Mouse (Mus musculus) A20 (cell line): Measurements from ENCODE around the gene Alox12b.

Experiments used
- DNase-seq: peaks from one replicate; pipeline ENCODE4 v3.0.0-alpha.2; 2011; ENCODE audit warnings: low read depth, low spot score

Gene Alox12b

DNA sequence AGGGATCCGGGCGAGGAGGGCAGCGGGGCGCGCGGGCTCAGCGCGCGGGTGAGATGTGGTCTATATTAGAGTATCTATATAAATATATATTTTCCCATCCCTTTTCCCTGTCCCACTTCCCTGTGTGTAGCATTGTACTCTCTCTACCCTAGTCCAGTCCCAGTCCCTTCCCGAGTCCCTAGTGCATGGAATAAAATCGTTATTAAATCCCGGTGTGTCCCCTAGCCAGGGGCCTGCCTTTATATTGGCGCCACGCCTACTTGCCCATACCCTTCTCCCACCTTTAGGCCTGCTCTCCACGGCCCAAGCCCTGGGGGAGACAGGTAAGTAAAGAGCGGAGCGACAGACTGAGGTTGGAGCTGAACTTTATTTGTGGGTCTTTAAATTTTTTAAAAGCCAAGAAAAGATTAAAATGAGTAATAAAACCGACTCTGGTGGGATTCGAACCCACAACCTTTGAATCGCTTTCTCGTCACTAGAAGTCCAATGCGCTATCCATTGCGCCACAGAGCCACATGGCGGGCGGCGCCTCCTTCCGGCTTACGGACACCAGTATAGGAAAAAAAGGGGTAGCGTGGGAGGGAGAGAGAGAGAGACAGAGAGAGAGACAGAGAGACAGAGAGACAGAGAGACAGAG lies 33.6 kb upstream of the Alox12b start:
- peak; percentile 97 for DNase-seq

DNA sequence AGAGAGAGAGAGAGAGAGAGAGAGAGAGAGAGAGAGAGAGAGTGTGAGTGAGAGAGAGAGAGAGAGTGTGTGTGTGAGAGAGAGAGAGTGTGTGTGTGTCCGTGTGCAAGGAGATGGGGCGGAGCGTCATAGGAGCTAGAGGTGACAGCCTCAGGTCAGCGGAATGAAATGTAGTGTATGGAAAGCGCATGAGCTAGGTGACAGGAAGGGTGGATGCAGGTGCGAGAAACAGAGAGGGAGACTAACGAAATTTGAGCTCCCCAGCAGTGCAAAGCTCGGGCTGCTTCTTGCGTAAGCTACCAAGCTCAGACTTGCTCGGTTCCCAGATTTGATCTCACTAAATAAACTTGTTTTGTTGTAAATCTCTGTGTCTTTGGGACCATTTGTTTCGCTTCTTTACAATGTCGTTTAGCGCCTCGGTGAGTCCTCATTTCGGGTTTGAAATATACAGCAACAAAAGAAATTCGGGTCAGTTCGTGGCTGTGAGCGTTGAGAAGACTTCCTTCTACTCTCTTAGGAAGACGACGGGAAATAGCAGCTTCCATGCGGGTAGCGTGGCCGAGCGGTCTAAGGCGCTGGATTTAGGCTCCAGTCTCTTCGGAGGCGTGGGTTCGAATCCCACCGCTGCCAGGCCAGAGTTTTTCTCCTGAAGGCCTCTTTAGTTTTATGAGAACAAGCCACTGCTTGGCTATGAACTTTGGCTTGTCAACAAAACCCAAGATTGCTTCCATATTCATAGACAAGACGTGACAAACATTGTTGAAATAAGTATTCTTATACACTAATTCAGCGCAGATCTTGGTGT lies 32.9 kb upstream of the Alox12b start:
- DNase-seq: peak; percentile 94

DNA sequence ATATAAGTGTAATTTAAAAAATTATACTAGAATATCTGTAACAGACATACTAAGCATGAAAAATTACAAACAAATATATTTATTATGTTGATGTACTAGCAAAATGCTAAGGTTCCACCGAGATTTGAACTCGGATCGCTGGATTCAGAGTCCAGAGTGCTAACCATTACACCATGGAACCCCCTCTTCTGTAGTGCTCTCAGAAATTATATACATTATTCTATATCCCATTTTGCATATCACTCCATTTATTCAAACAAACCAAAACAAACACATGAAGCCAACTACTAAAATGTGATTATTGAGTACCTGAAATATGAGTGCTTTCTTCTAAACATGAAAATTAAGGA lies 32.3 kb upstream of the Alox12b start:
- peak; percentile 89 for DNase-seq

DNA sequence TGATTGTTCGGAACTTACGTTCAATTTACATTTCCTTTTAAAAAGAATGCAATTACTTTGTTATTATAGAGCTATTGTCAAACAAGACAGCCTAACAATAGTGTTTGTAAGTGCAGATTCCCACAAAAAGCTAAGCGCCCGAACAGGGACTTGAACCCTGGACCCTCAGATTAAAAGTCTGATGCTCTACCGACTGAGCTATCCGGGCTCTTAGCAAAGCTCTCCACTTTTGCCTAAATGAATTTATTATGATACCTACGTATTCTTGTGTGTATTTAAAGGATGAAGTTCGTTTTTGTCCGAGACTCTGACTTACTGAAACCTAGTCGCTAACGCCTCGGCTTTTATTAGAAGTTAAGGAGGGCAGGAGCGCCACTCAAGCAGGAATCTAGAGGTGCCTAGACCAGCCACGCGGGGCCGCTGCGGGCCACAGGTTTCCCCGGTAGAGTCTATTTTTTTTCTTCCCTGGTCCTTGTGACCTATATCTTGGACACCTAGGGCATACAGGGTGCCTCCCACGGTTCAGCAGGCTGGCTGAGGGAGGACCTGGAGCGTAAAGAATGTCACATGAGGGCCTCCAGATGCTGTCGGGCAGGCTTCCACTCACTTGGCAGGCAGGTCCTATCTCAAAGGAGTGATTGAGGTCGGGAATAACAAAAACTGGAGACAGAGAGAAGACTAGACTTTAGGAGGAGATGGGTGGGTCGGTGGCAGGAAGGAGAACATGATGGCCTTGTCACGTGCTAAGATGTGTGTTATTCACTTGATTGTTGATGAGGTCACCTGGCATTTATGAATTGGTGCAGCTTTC lies 31.5 kb upstream of the Alox12b start:
- peak; percentile 95 for DNase-seq

DNA sequence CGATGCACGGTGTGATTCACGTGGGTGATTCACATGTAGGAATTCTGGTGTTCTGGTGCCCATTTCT lies 31.1 kb upstream of the Alox12b start, which contains the start of gene Aloxe3:
TSS of gene Aloxe3 (plus strand) at position 45 of the 67 bp plus-strand sequence.
- no peak for DNase-seq

DNA sequence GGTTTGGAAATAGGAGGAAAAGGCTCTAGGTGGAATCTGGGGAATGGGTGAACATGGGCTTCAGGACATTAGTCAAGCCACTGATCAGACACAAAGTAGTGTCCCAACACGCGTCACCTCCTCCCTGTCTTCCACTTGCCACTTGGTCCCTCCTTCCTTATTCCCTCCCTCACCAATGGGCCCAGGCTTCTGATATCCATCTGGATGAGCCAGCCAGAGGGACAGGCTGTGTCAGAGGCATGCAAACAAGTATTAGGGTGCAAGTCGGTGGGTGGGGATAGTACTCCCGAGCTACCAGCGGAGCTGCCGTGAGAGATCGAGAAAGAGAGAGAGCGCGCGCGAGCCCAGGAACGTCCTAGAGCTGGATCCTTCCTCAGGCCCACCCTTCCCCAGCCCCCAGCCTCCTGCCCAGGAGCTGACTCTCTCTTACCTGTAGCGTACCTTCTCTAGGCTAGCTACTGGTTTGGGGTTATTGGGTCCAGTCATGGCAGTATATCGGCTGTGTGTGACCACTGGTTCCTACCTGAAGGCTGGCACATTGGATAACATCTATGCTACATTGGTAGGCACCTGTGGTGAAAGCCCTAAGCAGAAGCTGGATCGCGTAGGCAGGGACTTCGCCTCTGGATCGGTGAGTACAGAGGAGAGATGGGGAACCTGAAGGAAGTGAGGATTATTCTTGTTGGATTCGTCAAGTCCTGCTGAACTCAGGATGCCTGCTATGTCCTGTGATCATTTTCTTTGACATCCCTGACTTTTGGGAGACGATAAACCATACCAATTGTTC lies 30.7 kb upstream of the Alox12b start:
- peak; percentile 52 for DNase-seq

DNA sequence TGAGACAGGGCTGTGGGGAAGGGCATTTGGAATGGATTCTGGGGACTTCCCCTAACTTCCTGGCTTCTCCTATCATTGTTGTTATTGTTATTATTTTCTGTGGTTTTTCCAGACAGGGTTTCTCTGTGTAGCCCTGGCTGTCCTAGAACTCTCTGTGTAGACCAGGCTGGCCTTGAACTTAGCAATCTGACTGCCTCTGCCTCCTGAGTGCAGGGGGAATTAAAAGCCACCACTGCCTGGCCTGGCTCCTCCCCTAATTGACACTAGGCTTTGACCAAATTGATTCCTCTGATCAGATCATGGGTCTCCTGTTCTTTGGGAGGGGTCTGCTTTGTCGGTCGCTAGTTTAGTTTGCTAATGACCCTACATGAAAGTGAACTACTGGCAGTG lies 30.1 kb upstream of the Alox12b start:
- no peak for DNase-seq

DNA sequence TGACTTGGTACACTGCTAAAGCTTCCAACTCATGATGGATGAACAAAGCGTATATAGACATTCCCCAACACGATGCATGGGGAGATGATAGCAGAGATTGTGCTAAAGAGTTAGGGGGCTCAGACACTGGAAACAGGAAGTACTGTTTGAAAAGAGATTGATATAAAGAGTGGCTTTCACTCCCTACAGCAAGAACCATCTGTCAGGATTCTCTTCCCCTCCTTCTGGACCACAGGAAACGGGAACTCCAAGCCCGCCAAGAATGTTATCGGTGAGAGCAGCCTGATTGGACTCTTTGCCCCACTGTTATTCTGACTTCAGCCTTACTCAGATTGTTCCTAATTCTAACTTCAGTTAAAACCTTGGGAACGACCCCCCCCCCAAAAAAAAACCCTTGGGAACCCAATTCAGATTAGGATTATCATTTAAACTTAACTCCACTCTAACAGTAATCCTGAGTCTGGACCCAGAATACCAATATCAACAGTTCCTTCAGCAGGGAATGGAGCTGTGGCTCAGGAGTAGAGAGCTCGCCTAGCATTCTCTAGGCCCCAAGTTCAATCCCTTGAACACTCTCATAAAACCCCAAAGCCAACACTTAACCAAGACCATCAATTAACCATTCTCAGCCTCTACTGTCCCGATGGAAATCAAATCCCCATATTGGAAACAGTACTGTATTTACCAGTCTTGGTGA lies 28.2 kb upstream of the Alox12b start:
- DNase-seq: no peak

DNA sequence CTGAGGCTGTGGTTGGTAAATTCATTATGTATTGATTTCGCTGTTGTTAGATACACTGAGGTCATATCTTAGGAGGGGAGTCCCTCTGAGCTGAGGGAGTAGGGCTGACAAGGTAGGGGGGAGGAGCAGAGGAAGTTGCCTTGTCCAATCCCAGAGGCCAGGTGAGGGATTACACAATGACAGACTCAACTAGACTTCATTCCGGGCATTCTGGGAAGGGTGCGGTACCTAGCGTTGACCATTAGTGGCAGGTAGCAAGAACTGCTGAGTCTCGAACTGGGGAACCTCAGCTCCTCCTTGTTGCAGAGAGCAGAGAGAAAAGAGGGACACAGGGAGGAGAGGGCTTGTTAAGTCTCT lies 23.2 kb upstream of the Alox12b start:
- no peak for DNase-seq

DNA sequence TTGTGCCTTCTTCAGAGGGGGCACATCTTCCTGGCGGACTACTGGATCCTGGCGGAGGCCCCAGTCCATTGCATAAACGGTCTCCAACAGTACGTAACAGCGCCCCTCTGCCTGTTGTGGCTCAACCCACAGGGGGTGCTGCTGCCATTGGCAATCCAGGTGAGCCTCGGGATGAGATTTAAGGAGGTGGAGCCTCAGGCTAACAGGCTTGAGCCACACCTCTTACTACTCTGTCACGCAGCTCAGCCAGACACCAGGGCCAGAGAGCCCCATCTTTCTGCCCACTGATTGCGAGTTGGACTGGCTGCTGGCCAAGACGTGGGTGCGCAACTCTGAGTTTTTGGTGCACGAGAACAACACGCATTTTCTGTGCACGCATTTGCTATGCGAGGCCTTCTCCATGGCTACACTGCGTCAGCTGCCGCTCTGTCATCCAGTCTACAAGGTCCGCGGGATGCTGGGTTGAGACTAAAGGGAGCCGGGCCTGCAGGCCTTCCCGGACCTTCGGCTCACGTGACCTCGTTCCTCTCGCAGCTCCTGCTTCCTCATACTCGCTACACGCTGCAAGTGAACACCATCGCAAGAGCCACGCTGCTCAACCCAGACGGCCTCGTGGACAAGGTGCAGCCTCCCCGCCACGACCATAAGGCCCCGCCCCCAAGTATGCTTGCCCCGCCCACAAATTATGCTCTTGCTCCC lies 22.7 kb upstream of the Alox12b start:
- DNase-seq: peak; percentile 66

DNA sequence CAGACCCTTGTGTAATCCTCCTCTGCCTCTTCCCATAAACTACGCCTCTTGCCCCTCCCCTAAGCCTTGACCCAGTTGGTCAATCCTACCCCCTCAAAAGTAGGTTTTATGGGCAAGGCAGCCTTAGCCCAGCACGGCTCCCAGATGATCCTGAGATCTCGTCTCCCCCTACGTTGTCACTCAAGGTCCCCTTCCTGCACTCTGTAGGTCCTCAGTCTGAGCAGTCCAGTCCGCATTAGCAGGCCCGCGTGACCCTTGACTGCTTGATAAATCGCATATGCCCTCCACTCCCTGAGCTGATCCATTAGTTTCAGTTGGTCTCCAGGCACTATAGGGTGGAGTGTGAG lies 22.2 kb upstream of the Alox12b start:
- DNase-seq: no peak

DNA sequence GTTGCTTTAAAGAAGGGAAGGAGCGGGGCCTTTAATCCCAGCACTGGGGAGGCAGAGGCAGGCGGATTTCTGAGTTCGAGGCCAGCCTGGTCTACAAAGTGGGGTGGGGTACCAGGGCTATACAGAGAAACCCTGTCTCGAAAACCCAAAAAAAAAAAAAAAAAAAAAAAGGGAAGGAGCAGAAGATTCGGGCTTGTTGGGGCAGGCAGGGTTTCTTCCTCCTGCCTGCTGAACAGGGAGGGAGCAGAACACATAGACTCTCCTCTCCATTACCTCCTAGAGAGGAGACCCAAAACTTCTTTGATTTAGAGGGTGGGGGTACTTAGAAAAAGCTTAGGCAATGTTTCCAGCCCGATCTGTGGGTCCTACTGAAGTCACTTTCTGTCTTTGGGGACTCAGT lies 21.4 kb upstream of the Alox12b start:
- DNase-seq: no peak

DNA sequence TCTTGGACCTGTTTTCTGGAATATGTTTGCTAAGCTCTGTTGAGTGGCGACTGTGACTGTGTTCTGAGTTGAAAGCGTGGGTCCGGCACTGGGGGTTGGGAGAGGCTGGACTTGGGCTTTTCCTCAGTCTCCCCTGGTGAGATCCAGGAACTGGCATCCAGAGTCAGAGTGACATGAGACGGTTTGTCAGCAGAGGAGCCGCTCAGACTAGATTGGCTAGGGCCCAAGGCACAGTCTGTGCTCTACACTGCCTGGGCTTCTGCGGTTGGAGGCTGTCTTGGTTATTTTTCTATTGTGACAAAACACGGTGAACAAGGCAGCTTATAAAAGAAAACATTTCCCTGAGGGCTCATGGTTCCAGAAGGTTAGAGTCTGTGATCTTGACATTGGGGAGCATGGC lies 9.2 kb upstream of the Alox12b start:
- no peak for DNase-seq

DNA sequence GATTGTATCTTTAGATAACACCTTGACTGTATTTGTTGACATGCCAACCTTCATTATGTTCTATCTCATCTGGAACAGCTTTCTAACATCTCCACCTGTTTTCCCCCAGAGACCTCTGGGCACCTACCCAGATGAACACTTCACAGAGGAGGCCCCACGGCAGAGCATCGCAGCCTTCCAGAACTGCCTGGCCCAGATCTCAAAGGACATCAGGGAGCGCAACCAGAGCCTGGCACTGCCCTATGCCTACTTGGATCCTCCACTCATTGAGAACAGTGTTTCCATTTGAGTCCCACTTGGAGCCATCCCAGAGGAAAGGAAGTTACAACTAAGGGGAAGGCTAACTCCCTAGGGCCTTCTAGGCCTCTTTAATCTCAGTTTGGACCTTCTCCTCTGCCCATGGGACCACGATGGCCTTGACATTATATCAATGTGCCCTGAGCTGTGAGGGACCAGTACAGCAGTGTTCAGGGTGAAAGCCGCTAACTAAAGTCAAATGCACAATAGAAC lies 8.3 kb upstream of the Alox12b start:
- no peak for DNase-seq

DNA sequence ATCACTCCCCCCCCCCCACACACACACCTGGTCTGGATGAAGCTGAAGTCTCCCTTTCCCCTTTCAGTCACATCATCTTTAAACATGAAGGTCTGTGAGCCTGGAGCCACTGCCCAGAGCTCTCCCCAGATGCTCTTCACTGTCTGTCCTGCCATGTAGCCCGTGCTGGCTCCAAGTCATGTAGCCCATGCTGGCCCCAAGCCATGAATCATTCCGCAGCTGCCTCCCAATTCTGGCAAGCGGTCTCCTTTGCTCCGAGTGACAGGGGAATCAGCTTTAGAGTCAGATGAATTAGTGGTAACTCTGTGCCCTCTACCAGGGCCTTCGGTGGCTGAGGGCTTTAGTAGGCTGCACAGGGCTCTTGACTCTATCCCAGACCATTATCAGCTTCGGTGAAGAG lies 7.1 kb upstream of the Alox12b start:
- no peak for DNase-seq

DNA sequence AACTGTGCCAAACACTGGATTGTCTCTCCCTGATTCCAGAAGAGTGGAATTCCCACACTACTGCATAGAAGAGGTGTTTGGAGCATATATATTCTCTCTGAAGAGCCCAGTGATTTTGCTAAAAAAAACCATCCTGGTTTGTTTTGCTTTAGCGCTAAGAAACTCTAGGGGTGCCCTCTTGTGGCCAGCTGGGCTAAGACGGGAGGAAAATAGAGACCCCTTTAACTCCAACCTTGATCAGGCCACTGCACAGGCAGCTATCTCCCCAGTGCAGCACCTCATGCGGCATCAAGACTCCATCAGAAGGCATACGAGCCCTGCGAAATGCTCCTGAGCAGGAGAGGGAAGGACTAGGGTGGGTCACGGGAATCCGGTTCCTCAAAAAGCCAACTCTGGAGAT lies 6.3 kb upstream of the Alox12b start:
- DNase-seq: peak; percentile 60

DNA sequence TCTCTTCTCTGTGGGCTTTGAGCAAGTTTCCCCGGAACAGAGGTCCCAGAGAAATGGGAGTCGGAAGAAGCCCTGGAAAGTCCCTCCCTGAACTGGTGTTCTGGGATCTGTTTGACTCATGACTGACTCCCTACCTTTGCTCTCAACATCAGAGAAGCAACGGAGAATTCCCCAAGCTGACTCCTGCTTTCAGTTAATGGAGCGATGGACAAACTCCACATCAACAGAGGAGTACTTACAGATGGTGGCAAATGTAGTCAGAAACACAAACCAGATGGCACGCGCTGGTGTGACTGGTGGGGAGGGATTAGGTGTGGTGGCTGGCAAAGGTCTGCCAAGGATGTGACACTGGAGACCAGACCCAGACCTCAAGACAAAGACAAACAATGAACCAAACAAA lies 5.8 kb upstream of the Alox12b start:
- no peak for DNase-seq

DNA sequence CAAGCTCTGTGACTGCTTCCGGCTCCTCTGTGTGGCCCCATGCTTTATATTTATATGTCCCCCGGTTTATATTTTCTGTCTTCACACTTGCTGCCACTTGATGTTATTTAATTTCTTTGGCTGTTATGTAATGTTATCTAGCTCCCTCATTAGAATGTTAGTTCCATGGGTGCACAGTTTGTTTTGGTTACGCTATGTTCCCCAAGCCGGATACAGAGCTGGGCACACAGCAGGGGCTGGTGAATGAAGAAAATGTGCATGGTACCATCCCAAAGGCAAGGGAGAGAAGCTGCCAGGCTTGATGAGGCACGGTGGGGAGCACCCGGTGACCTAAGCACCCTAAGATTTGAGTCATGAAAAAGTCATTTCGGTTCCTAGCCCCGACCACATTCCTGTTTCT lies 3.0 kb upstream of the Alox12b start:
- no peak for DNase-seq

DNA sequence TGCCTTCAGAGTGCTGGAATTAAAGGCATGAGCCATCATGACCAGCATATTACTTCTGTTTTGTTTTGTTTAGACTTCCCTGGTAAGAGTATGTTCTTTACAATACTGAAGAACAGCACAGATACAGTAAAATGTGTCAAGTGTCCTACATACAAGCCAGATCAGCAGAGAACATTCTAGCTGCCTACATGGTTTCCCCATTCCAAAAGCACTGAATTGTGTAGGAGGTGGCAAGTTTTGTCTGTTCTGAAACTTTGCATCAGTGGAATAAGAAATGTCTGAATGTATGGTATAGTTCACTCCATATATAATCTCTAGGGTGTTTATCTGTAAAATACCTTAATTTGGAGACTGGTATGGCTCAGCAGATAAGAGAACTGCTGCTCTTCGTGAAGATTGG lies 1.4 kb upstream of the Alox12b start:
- DNase-seq: no peak

DNA sequence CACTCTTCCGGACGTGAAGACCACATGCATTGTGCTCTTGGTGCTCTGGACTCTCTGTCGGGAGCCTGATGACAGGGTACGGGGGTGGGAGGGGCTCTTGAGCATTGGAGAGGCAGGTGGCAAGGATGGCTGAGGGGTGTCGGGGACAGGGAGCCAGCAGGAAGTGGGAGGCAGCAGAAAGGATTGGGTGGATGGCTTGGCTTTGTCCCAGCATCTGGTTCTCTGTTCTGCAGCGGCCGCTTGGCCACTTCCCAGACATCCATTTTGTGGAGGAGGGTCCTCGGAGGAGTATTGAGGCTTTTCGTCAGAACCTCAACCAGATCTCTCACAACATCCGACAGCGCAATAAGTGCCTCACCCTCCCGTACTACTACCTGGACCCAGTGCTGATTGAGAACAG lies 12.5 kb downstream of the Alox12b start:
- DNase-seq: no peak

DNA sequence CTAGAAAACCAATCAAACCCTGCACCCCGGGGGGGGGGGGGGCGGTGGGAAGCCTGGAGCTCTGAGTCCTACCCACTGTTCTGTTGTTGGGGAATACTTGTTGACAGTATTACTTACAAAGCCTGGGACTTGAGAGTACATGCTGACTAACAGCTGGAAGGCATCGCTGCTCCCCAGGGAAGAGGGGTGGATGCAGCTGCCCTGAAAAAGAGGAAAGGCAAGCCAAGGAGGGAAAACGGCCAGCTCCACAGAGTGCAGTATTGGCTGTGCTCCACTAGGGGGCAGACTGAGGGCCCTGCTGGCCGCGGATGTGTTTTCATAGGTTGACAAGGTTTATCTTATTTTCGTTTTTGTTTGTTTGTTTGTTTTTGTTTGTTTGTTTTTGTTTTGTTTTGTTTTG lies 14.8 kb downstream of the Alox12b start:
- DNase-seq: peak; percentile 54
